Comparison of ENCODE assay signal across 1 mouse cellular context in the genomic region with DNA sequence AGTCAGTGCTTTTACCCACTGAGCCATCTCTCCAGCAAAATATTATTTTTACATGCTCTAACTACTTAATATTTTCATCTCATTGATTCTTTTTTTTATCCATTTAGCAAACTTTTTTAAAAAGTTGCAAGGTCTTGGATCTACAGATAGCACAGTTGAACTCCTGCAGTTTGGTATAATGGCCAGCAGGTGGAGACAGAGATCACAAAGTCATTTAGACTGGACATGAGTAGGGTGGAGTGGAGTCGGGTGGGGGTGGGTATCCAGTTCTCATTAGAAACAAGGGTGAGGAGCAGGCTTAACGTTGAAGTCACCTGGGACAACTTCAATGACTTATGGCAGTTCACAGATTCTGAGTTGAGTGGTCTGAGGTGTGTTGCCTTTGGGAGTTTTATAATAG.
TF ChIP-seq lines count a peak whose summit lies in the region.

No protein-coding gene starts in this region.

TF ChIP-seq in CH12.LX, 34 proteins besides CTCF, POLR2A, EP300 and RAD21 (continued from another document):
- TF ChIP-seq IRF4 (IDR thresholded peaks at IDR 0.05; ENCODE audit: low read depth, low read length) (peak; percentile 62; the same call in 1 of the 2 replicates), ZKSCAN1 (IDR thresholded peaks at IDR 0.05; ENCODE audit: borderline replicate concordance, low read depth, low read length) (no peak), ZC3H11A (IDR thresholded peaks at IDR 0.05; ENCODE audit: low read depth, low read length) (peak; percentile 89), TBP (conservative IDR thresholded peaks at IDR 0.05; ENCODE audit: low read depth, low read length) (no peak), ELF1 (IDR thresholded peaks at IDR 0.05; ENCODE audit: low read depth, low read length) (peak; percentile 40; the same call in 1 of the 2 replicates), MEF2A (IDR thresholded peaks at IDR 0.05; ENCODE audit: borderline replicate concordance, low read depth, low read length) (peak; percentile 45; the same call in 1 of the 2 replicates), E2F4 (IDR thresholded peaks at IDR 0.05; ENCODE audit: insufficient replicate concordance, low read depth, low read length) (no peak), PAX5 (IDR thresholded peaks at IDR 0.05; ENCODE audit: low read length) (no peak), MAX (IDR thresholded peaks at IDR 0.05; ENCODE audit: low read length) (no peak; the same call in 1 of the 2 replicates), ETS1 (conservative IDR thresholded peaks at IDR 0.05; ENCODE audit: low read depth, low read length) (no peak), CHD1 (IDR thresholded peaks at IDR 0.05; ENCODE audit: low read depth, low read length) (0 out of 2 replicates have a peak, but pooled peaks have one; percentile 65), ZMIZ1 (IDR thresholded peaks at IDR 0.05; ENCODE audit: low read depth, low read length) (no peak), SIN3A (IDR thresholded peaks at IDR 0.05; ENCODE audit: low read length) (peak; percentile 60; the same call in 1 of the 2 replicates), NRF1 (IDR thresholded peaks at IDR 0.05; ENCODE audit: low read depth, low read length) (peak; percentile 16; the same call in 1 of the 2 replicates), MXI1 (IDR thresholded peaks at IDR 0.05; ENCODE audit: low read depth, low read length) (peak; percentile 41; the same call in 1 of the 2 replicates), ZNF384 (IDR thresholded peaks at IDR 0.05; ENCODE audit: low read depth, low read length) (peak; percentile 42; the same call in 1 of the 2 replicates), KAT2A (IDR thresholded peaks at IDR 0.05; ENCODE audit: insufficient replicate concordance, low read length) (no peak), NELFE (IDR thresholded peaks at IDR 0.05; ENCODE audit: low read depth, low read length) (peak; percentile 60; the same call in 1 of the 2 replicates), RCOR1 (conservative IDR thresholded peaks at IDR 0.05; ENCODE audit: low read depth, low read length) (0 out of 2 replicates have a peak, but pooled peaks have one; percentile 57), BHLHE40 (IDR thresholded peaks at IDR 0.05; ENCODE audit: low read depth, low read length) (peak; percentile 53; the same call in 1 of the 2 replicates), POLR2AphosphoS2 (IDR thresholded peaks at IDR 0.05; ENCODE audit: low read depth, low read length) (no peak)
